Mouse (Mus musculus) Patski (cell line): ENCODE results near the gene Abcc8. TPM values are rescaled to one million over a fixed set of nuclear protein-coding genes. Genes with fewer than 3 reads are reported as not detected.
A peak's percentile ranks its signal among the peaks of the same experiment; 100 is the strongest.

Experiments
- ATAC-seq: fragments of 100-300 bp; one replicate; pipeline ENCODE4 v1.8.0; 2021
- CTCF ChIA-PET: fragments of 350-600 bp; sonication (Branson Sonifier 250); formaldehyde crosslinking; loops from one replicate; lab custom pipeline; 2022; ENCODE audit warnings: inconsistent platforms; lab: Charles Lee
- POLR2A ChIA-PET: fragments of 350-600 bp; sonication (Branson Sonifier 250); formaldehyde crosslinking; loops from one replicate; lab custom pipeline; 2022; ENCODE audit warnings: antibody characterized with exemption, inconsistent platforms; lab: Charles Lee
- DNase-seq: peaks from one replicate; pipeline ENCODE4 v3.0.0-alpha.2; 2011; ENCODE audit warnings: low read depth, low spot score
- H3K27me3 ChIP-seq: fragments of 371-371 bp; one replicate; pipeline ENCODE4 v1.5.1; 2021
- CTCF ChIP-seq: fragments of 100-300 bp; IDR thresholded peaks from one replicate; pipeline ENCODE4 v1.5.1; 2021
- in situ Hi-C: fragments of 300-500 bp; cut with MboI; formaldehyde crosslinking; loops from 3 replicates; pipeline ENCODE4 v1.11.1; 2018; ENCODE audit warnings: low pct_unique_long_range_greater_than_20kb, mixed read lengths
- polyA plus RNA-seq: library from polyadenylated mRNA; unstranded; gene quantifications from one replicate; pipeline ENCODE4 v1.2.3, GENCODE M21; 2021

The Abcc8 gene
- polyA plus RNA-seq, 1 experiment from 2014 or later: not detected

DNA sequence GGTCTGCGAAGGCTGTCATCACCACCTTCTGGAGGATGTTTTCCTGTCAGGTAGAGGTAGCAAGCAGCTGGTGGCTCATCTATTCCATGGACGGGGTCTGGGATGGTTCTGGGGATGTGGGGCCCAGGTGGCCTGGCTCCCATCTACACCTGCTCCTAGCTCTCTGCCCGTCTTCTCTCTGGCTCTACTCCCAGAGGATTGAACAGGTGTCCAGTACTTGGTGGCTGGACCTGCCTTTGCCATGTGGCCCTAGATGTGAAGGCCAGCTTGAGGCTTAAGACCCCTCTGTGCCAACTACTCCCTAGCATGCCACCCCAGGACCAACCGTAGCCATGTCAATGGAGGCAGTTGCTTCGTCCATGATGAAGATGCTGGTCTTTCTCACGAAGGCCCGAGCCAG lies 74.3 kb downstream of the Abcc8 start:
- ChIA-PET POLR2A (interaction anchor here (1.1 kb wide), 1 partner anchor 10 kb away, joined by 3 read pairs; no protein-coding TSS in a partner anchor), CTCF (interaction anchor here (2.0 kb wide), 1 partner anchor 9 kb away, joined by 6 read pairs; no protein-coding TSS in a partner anchor)
- no peak for TF ChIP-seq CTCF
- peaks cover 21% of the 10 kb centered on the region for H3K27me3 ChIP-seq
- in situ Hi-C loops: no loop called here
- no peak for DNase-seq
- ATAC-seq: no peak

DNA sequence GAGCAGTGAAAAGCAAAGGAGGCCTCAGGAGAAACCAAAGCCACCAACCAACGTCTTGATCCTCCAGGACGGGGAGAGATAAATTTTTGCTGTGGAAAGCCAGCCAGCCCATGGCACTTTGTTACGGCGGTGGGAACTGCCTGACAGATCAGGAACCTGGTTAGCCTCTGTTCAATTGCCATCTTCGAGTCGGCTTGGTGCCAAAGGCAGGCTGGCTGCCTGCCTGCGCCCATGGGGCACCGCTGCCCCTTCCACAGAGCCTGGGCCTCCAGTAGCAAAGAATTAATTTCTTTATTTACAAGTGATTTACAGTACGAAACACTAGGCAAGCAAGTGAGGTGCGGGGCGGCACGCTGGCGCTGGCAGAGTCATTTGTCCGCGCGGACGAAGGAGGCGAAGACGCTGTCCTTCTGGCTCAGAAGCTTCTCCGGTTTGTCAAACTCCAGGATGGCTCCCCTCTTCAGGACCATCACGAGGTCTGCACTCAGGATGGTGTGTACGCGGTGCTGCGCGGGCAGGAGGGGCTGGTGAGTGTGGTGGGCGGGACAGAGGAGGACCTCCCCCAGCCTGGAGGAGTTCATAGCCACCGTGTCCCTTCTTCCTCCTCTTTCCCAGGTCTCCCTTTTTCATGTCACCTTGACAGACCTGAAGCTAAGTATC lies 75.4 kb downstream of the Abcc8 start:
- CTCF ChIA-PET: no interaction called here
- no peak for TF ChIP-seq CTCF
- POLR2A ChIA-PET: no interaction called here
- in situ Hi-C loops: loop anchor here (5.0 kb wide), 2 partner anchors 73 to 98 kb away; no protein-coding TSS in a partner anchor
- ATAC-seq (no peak), DNase-seq (no peak)
- peaks cover 24% of the 10 kb centered on the region for H3K27me3 ChIP-seq

DNA sequence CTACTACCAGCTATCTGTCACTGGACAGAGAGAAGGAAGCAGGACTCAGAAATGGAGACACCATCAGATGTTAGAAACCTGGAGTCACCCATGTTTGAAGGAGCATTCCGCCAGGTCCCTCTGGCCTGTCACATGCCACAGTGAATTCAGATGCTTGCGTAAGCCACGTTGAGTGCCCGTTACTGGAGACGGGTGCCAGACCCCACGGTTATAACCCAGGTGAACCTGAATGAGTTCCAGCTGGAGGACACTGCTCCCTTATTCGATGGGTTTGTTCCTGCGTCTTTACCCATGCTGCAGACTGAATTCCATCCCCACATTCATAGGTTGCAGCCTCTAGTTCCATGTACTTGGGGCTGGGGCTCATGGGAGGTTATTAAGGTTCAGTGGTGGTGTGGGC lies 76.1 kb downstream of the Abcc8 start:
- ChIA-PET CTCF (no interaction called here), POLR2A (no interaction called here)
- no peak for DNase-seq
- H3K27me3 ChIP-seq: peaks cover 22% of the 10 kb centered on the region
- no peak for TF ChIP-seq CTCF
- in situ Hi-C loops: loop anchor here (5.0 kb wide), 2 partner anchors 74 to 99 kb away; no protein-coding TSS in a partner anchor
- no peak for ATAC-seq

DNA sequence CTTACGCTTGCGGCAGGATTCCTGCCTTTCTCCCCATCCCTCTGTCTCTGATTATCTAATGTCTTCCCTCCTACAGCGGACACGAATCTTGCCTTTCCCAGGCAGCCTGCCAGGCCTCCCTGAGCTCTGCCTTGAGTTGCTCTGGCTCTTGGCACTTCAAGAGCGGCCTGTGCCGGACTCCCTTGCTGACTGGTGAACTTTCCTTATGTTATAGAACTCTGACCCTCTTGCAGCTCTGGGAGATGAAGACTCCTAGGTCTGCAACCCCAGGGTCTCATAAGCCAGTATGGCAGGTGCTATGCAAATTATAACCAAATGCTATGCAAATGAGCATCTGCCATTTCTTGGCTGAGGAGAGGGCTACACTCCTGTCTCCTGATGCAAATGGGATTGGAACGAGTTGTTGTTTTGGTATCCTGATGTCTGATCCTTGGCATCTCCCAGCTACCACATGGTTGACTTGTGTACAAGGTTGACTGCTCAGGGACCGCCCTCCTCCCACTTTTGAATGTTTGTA lies 76.7 kb downstream of the Abcc8 start:
- H3K27me3 ChIP-seq: peaks cover 19% of the 10 kb centered on the region
- ATAC-seq: no peak
- no peak for TF ChIP-seq CTCF
- ChIA-PET POLR2A (no interaction called here), CTCF (no interaction called here)
- in situ Hi-C loops: loop anchor here (5.0 kb wide), 2 partner anchors 74 to 99 kb away; no protein-coding TSS in a partner anchor
- DNase-seq: no peak

DNA sequence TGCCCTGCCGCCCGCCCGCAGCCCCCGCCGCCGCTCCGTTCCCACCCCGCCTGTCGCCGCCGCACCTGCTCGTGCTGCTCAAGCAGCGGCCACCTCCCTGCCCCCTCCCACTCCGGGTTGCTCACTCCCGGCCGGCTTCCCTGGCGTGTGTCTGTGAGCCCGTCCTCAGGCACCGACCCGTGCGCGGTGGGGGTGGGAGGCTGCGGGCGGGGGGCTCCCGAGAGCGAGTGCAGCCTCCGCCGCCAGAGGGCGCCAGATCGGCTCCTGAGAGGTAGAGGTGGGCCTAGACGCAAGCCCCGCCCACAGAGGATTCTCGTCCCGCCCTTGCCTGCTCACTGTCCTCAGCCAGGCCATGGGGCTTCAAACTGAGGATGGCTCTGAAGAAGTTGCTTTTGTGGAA lies 79.3 kb downstream of the Abcc8 start, which contains the start of gene Kcnj11:
Gene Kcnj11 (minus strand): TSS at position 202 of the 400 bp plus-strand sequence.
- ATAC-seq: peak; percentile 36
- ChIA-PET POLR2A (no interaction called here), CTCF (no interaction called here)
- no peak for DNase-seq
- TF ChIP-seq CTCF: no peak
- H3K27me3 ChIP-seq: peaks cover 13% of the 10 kb centered on the region
- in situ Hi-C loops: loop anchor here (5.0 kb wide), 2 partner anchors 77 to 102 kb away; no protein-coding TSS in a partner anchor

DNA sequence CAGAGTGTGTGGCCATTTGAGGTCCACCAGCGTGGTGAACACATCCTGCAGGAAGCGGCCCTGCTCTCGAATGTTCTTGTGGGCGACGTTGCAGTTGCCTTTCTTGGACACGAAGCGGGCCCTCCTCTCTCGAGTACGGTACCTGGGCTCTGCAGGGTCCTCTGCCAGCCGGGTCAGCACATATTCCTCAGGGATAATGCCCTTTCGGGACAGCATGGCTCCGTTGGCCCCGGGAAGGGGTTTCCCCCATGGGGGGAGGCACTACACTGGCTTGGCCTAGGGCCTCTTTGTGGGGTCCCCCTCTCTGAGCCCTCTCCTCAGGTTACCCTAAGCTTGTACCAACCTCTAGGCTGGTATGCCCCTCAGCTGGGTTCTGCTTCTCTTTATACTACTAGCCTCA lies 80.2 kb downstream of the Abcc8 start:
- in situ Hi-C loops: loop anchor here (5.0 kb wide), 2 partner anchors 78 to 103 kb away; no protein-coding TSS in a partner anchor
- no peak for ATAC-seq
- POLR2A ChIA-PET: no interaction called here
- CTCF ChIA-PET: no interaction called here
- TF ChIP-seq CTCF: no peak
- DNase-seq: no peak
- H3K27me3 ChIP-seq: peaks cover 13% of the 10 kb centered on the region

DNA sequence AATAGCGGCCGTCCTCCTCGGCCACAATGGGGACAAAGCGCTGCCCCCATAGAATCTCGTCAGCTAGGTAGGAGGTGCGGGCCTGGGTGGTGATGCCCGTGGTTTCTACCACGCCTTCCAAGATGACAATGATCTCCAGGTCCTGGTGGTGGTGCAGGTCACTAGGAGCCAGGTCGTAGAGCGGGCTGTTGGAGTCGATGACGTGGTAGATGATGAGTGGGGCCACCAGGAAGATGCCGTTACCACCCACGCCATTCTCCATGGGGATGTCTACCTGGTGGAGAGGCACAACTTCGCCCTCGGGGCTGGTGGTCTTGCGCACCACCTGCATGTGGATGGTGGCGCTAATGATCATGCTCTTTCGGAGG lies 80.9 kb downstream of the Abcc8 start:
- DNase-seq: no peak
- POLR2A ChIA-PET: no interaction called here

GRCm38 (mm10) chr7:46098221-46098918 lies 81.5 kb downstream of the Abcc8 start:
- DNase-seq (no peak), ATAC-seq (no peak)
- POLR2A ChIA-PET: no interaction called here
- in situ Hi-C loops: no loop called here
- peaks cover 10% of the 10 kb centered on the region for H3K27me3 ChIP-seq
- CTCF ChIA-PET: interaction anchor here (3.2 kb wide), 1 partner anchor 128 kb away, joined by 15 read pairs; no protein-coding TSS in a partner anchor
- TF ChIP-seq CTCF: no peak

More for the DNA sequence above, 80.9 kb downstream of the Abcc8 start:
- peaks cover 10% of the 10 kb centered on the region for H3K27me3 ChIP-seq
- CTCF ChIA-PET: no interaction called here
- in situ Hi-C loops: no loop called here
- no peak for ATAC-seq
- no peak for TF ChIP-seq CTCF

DNA sequence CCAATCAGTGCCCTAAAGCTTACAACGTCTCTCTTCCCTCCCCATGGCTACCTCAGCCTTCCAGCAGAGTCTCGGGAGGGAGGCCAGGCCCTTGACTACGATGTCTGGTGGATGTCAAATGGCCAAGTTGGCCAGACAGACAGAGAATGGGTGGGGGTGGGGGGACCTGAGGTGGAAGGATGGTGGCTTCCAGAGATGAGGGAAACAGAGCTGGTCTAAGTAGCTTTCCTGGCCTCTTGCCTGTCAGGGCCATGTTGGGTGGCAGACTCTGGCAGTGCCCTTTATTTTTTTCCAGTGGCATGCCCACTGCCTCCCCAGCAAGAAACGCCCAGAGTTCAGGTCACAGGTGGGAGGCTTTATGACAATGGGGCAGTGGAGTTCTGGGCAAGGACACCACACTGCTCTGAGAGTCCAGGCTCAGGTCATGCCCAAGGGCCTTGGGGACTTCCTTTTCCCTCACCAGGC lies 82.5 kb downstream of the Abcc8 start:
- in situ Hi-C loops: no loop called here
- ATAC-seq: no peak
- ChIA-PET POLR2A (no interaction called here), CTCF (interaction anchor here (3.2 kb wide), 1 partner anchor 129 kb away, joined by 15 read pairs; no protein-coding TSS in a partner anchor)
- peaks cover 16% of the 10 kb centered on the region for H3K27me3 ChIP-seq
- no peak for TF ChIP-seq CTCF
- no peak for DNase-seq

- in situ Hi-C loops: no loop called here
- CTCF ChIA-PET: interaction anchor here (1.0 to 3.2 kb wide), 8 partner anchors 9 to 130 kb away, joined by 3 to 15 read pairs (median 6); no protein-coding TSS in a partner anchor
- peaks cover 16% of the 10 kb centered on the region for H3K27me3 ChIP-seq
- peak; percentile 92 for TF ChIP-seq CTCF
- POLR2A ChIA-PET: no interaction called here
- DNase-seq: no peak
- no peak for ATAC-seq
These were observed 83.7 kb downstream of the Abcc8 start for GRCm38 (mm10) chr7:46096136-46096535.
